Mouse (Mus musculus) adrenal gland, postnatal 4 days (tissue): ENCODE data around the gene Lpin3. TPM values are rescaled to one million over a fixed set of nuclear protein-coding genes. Genes with fewer than 3 reads are reported as not detected.

ENCODE experiments used
- DNase-seq, 2 experiments: peaks; one replicate each; pipeline ENCODE4 v3.0.0; 2021 to 2022; ENCODE audit warnings: low spot score in 2 of 2, mixed read lengths in 2 of 2
- total RNA-seq, 2 experiments: library from RNA; stranded (reverse); gene quantifications; 2 replicates each; pipeline ENCODE4 v1.2.3; 2021

Gene Lpin3
- total RNA-seq, 2 experiments from 2014 or later: 44.6 to 45.1 TPM

DNA sequence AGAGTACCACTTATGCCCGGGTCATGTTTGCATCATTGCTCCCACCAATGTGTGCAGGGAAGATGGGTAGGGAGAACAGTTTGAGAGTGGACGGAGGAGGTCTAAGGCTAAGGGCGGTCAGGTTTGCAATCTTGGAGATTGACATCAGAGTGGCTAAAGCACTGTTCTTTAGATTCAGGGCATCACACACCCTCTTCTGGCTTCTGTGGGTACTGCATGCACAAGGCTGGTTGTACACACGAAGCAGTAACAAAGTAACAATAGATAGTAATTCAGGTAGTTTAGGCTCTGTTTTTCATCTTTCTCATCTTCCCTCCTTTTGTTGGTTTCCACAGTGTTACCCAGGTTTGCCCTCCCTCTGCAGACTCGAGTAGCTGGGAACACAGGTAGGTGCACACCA lies 50.9 kb downstream of the Lpin3 start:
- no peak for DNase-seq

DNA sequence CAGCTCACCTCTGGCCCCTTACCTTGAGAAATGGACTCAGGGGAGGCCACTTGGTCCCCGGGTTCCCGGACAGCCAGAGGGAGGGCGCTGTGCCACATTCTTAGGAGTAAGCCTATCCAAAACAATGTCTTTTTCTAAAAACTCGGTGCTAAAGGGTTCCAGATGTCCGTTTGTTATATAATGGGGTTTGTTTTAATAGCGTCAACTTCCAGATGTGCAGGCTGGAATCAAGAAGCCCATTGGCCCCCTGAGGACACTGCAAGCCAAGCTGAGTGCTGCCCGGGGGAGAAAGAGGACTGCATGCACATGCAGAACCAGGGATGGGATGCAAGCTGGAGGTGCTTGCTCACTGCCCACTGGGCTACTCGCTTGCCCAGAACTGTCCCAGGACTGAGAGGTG lies 51.9 kb downstream of the Lpin3 start:
- no peak for DNase-seq

DNA sequence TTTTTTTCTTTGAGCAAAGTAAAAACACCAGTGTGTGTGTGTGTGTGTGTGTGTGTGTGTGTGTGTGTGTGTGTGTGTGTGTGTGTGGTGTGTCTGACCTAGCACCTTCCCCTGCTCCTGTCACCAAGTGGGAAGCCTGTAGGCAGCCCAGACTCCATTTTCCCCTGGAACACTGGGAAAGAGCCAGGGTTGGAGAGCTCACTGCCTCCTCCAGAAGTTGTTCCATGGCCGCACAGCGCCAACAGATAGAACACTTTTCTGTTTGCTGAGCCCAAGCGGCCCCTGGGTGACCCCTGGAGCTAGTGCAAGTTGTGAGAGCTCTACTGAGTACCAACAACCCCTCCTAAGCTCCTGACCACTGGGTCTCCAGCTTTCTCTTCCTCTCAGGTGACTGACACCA lies 52.5 kb downstream of the Lpin3 start:
- DNase-seq: no peak

DNA sequence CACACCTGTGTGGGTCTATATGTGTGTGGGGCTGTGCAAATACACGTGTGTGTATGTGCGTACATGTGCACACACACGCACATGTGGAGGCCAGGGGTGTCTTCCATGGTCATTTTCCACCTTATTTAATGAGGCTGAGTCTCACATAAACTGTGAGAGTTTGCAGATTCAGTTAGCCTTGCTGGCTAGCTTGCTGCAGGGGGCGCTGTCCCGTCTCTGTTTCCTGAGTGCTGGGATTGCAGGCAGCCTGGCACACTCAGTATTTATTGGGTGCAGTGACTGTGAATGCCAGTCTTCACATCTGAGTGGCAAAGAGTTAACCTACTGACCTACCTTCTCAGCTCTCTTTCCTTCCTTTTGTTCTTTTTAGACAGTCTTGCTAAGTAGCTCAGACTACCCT lies 53.4 kb downstream of the Lpin3 start:
- DNase-seq: no peak

DNA sequence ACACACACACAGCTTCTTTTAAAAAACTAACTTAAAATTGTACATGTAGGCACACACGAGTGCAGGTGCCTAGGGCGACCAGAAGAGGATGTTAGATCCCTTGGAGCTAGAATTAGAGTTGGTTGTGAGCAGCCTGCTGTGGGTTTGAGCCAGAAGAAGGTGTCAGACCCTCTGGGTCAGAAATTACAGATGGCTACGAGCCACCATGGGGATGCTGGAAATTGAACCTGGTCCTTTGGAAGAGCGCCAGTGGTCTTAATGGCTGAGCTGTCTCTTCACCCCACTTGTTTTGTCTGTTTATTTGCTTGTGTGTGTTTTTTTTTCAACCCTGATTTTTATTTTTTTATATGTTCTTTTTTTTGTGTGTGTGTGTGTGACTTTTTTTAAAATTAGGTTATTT lies 54.0 kb downstream of the Lpin3 start:
- no peak for DNase-seq

DNA sequence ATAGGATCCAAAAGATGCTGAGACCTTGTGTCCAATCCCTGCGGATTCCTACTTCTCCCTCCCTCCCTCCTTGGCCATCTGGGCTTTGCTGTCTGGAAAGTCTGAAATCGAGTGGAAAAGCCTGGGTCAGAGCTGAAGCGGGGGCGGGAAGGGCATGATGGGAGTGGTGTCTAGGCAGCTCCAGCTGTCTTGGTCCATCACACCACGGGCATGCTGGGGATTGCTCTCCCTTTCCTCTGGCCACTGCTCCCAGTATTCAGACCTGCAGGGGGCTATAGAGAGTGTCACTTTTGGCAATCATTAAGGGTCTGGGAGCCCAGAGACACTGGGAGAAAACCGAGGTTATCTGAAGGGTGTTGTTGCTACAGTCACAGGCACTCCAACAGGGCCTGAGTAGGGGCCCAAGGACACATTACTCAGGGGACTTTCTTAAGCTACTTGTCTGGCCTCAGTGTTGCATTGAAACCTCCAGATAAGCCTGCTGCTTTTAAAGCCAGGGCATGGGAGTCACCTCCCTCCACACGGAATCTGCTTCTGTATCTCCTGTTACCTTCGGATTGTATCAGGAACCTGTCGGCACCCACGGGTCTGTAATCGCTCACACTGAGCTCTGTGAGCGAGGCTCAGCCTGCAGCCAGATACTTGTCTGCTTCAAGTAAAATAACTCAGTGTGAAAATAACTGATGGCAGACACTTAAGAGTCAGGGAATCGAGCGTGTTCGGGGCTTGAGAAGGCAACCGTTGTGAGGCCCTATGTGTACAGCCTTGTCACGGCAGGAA lies 60.6 kb downstream of the Lpin3 start:
- DNase-seq: no peak

DNA sequence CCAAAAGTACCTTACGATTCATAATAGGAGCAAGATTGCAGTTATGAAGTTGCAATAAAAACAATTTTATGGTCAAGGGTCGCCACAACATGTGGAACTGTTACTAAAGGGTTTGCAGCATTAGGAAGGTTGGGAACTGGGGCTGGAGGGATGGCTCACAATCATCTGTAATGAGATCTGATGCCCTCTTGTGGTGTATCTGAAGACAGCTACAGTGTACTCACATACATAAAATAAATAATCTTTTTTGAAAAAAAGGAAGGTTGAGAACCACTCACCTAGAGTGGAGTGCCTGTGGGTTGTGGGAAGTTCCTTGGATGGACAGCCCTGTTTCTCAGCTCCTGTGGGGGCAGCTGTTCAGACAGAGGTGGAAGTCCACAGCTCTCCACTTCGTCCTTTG lies 62.0 kb downstream of the Lpin3 start:
- DNase-seq: no peak

DNA sequence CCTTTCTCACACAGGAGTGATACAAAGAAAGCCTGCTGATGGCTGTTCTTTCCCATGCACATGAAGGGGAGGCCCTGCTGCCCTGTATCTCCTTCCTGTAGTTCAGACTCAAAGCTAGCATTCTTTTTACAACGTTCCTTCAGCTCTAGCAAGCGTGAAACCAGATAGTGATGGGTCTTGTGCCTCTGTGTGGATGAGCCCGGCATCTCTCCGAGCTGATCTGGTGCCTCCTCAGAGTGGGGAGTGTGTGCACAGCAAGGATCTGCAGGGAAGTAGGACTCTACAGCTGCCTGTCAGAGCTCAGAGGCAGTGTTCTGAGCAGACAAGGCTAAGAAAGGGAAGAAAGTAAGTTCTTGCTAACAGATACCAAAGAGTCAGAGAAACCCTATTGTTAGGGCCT lies 71.1 kb downstream of the Lpin3 start:
- DNase-seq: no peak

DNA sequence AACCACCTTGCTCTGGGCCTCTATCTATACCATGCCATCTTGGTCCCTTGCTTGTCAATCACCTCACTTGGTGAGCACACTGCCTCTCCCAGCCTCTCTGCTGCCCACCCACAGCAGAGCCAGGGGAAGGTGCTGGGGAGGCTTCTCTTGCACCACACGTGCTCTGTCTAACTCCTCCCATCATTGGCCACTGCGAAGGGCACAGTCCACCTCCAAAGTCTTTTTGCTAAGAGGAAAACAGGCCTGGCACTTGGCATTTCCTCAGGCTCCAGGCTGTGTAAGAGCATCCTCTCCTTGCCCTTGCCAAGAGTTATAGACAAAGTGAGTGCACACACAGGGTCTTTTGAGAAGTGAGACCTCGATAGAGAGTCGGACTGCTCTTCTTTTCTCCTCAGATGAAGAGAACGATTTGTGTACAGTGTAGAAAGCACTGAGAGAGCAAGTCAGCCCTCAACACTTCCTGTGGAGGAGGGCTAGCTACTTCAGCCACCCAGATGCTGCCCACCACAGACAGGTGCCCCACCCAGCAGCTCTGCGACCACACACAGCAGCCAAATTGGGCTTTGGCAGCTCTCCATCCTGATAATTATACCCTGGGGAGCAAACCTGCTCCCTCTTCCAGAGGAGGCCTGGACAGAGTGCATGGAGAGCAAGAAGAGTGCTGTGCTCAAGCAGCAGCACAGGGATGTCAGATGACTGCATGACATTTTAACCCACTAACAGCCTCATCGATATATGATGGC lies 72.8 kb downstream of the Lpin3 start:
- DNase-seq: no peak

DNA sequence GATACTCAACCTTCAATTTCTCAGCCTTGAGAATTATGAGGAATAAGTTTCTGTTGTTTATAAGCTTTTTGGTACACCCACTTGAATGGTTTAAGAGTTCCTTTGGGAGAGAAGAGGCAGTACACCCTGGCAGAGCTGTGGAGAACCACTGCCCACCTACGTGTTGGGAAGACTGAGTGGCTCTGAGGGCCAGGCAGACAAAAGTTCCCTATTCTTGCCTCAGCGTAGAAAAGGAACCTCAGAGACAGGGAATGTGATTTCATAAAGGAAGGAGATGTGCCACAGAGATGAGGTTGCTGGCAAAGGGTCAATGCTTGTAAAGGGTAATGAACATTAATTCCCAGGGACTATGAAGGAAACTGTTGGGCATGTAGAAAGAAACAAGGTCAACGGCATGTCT lies 74.1 kb downstream of the Lpin3 start:
- DNase-seq: no peak

DNA sequence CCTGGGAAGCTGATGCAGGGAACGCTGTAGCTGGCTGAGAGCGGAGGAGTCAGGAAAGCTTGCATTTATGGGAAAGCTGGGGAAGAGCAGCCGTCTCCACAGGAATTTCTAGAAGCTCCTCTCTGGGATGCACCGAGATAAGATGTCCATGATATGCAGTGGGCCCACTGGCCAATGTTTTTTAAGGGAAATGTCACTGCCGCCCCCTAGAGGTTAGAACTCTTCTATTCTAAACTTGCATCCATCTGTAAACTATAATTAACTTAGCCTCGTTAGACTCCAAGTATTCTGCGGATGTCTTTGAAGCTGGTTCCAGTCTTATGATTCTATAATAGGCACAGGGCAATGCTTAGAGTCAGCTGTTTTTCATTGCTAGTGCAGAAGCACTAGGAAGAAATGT lies 74.9 kb downstream of the Lpin3 start:
- DNase-seq: no peak

Other genes with a start within 250 kb of the Lpin3 start
- 10 to 100 TPM; 81.3 to 88.4 TPM for gene Top1, start 234.8 kb upstream of the Lpin3 start, total RNA-seq
- 100 to 1,000 TPM; 132 TPM for gene Plcg1, start 149.4 kb upstream of the Lpin3 start, total RNA-seq
- gene Zhx3, start 7.7 kb upstream of the Lpin3 start, total RNA-seq: 10 to 100 TPM; 71.5 to 73.3 TPM
- gene Emilin3, start 31.7 kb downstream of the Lpin3 start, total RNA-seq: 1 to 10 TPM; 1.7 to 1.8 TPM
- gene Chd6, start 228.4 kb downstream of the Lpin3 start, total RNA-seq: 10 to 100 TPM; 57.8 to 62.7 TPM